In genomic region chr10:121330940-121331339, GRCm38 (mm10) we compare ENCODE assay signal across 8 mouse cellular contexts. TPM values are rescaled to one million over a fixed set of nuclear protein-coding genes. Genes with fewer than 3 reads are reported as not detected.
DNase-seq lines count a peak whose midpoint lies in the region; ATAC-seq and TF ChIP-seq lines count a peak whose summit lies in the region.

No protein-coding gene starts in this region.

- H3K9me3 ChIP-seq in liver, postnatal 0 days (ENCODE audit: low read length) = no peaks in the 10 kb centered on the region; the same call in 1 of the 2 replicates

- H3K27me3 ChIP-seq in liver, postnatal 0 days (ENCODE audit: insufficient read depth, low read length) = no peaks in the 10 kb centered on the region

- TF ChIP-seq EP300 in liver, postnatal 0 days (IDR thresholded peaks at IDR 0.05; ENCODE audit: low read depth) = no peak

- no peaks in the 10 kb centered on the region for H3K36me3 ChIP-seq in liver, postnatal 0 days (replicated peaks; ENCODE audit: insufficient read depth, low read length)

- WGBS in liver, postnatal 0 days (ENCODE audit: insufficient replicate concordance) = 4% methylated on average over 7 of the region's 7 CpGs

- H3K4me3 ChIP-seq in gastrocnemius, adult 2 months = no peak overlapping the region
- H3K4me3 ChIP-seq in liver, postnatal 0 days (ENCODE audit: low read depth, low read length) = no peak overlapping the region

- peak; percentile 29; the same call in 1 of the 2 replicates for ATAC-seq in liver, postnatal 0 days

- H3K27ac ChIP-seq in gastrocnemius, adult 2 months = no peak overlapping the region
- no peak overlapping the region for H3K27ac ChIP-seq in liver, postnatal 0 days (ENCODE audit: low read depth)

- H3K4me2 ChIP-seq in liver, postnatal 0 days (ENCODE audit: low read depth, low read length) = no peak overlapping the region

- peak; percentile 63 for DNase-seq in gastrocnemius, adult 2 months
- no peak for DNase-seq in gastrocnemius, adult 8-10 months (ENCODE audit: low spot score in 2 of 2)
- peak; percentile 80 to 82 for DNase-seq in B cell, adult 2 months
- peak; percentile 83 for DNase-seq in adrenal gland, postnatal 14 days
- peak; percentile 70 for DNase-seq in embryo, embryonic 11 days
- peak; percentile 85 for DNase-seq in induced T-regulatory cell, adult 2 months (ENCODE audit: low read depth)
- DNase-seq in liver, postnatal 0 days = peak; percentile 79
- DNase-seq in right cerebral cortex, postnatal 14 days = peak; percentile 73

- H3K4me1 ChIP-seq in liver, postnatal 0 days (ENCODE audit: insufficient read depth) = no peaks in the 10 kb centered on the region

- H3K9ac ChIP-seq in liver, postnatal 0 days (replicated peaks) = no peak overlapping the region

- TF ChIP-seq CTCF in gastrocnemius, adult 2 months (IDR thresholded peaks at IDR 0.05) = peak; percentile 84
- TF ChIP-seq CTCF in liver, postnatal 0 days (IDR thresholded peaks at IDR 0.05; ENCODE audit: low read depth) = peak; percentile 89

- intact Hi-C loops in gastrocnemius, adult 2 months (cut with DNase I) = no loop called here

RNA-seq across cellular contexts. Expression of gene Tbc1d30, which starts 20.1 kb away (rescaled TPM):
- total RNA-seq in gastrocnemius, adult 2 months (2021) = under 1 TPM; 0.20 to 0.36 TPM
- under 1 TPM; 0.19 to 0.53 (median 0.32) TPM for total RNA-seq in gastrocnemius, adult 8-10 months (2022)
- 3.9 and 4.2 TPM in 2 replicates for total RNA-seq in adrenal gland, postnatal 14 days (2021)
- polyA plus RNA-seq in liver, postnatal 0 days (2015; fragmentation: Nextera tagmentation; extraction: Ambion mirVana) = 0.75 and 1.4 TPM in 2 replicates

RNA-seq across cellular contexts. Expression of gene Gns, which starts 34.0 kb away (rescaled TPM):
- 10 to 100 TPM; 27.3 to 34.0 TPM for total RNA-seq in gastrocnemius, adult 2 months (2021)
- total RNA-seq in gastrocnemius, adult 8-10 months (2022) = 10 to 100 TPM; 24.0 to 30.4 (median 28.8) TPM
- 126 and 138 TPM in 2 replicates for total RNA-seq in adrenal gland, postnatal 14 days (2021)
- polyA plus RNA-seq in liver, postnatal 0 days (2015; fragmentation: Nextera tagmentation; extraction: Ambion mirVana) = 27.7 and 28.9 TPM in 2 replicates

Comparison
In these comparisons a context has a peak if more than half of its experiments do, and no peak if none do; other contexts are left out.
1. DNase-seq: peak in gastrocnemius, adult 2 months (single experiment), B cell, adult 2 months (2 of 2), adrenal gland, postnatal 14 days (single experiment), embryo, embryonic 11 days (single experiment), induced T-regulatory cell, adult 2 months (single experiment), liver, postnatal 0 days (single experiment) and right cerebral cortex, postnatal 14 days (single experiment); none in gastrocnemius, adult 8-10 months (0 of 2).